Mouse (Mus musculus): ENCODE measurements around the gene 4930404H24Rik.

4930404H24Rik gene

DNA sequence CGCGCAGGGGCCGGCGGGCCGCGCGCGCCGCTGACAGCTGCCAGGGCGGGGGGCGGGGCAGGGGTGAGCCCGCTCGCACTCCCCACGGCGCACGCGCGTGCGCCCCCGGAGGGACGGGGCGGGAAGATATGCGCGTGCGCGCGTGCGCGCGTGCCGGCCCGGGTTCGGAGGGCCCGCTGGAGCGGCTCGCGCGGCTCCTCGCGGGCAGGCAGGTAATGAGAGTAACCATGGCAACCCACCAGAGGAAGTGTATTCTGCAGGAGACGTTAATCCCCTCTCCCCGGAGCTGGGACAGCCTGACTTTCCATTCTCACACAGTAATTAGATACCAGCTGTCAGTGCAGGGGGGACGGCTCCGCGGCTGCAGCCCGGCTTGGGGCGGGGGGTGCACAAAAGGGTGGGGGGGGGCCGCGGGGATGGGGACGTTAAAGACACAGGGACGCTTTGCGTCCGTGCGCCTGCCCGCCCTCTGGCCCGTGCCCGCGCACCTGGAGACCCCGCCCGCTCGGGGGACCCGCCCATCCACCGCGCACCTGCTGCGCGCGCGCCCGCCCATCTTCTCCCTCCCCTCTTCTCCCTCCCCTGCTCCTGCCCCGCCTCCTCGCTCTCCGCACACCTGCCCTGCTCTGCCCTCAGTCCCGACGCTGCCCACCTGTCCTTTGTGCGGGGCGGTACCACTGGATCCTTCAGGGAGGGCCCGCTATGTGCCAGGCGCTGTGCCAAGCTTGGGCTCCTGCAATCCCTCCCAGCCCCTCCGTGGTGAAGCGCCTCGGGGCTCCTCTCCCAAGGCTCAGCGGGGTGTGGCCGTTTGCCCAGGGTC, at the start of gene 4930404H24Rik:
4930404H24Rik (plus strand) TSS at position 218 of the 820 bp plus-strand sequence.
- DNase-seq (ENCODE audit: low spot score), result peak; percentile 78

DNA sequence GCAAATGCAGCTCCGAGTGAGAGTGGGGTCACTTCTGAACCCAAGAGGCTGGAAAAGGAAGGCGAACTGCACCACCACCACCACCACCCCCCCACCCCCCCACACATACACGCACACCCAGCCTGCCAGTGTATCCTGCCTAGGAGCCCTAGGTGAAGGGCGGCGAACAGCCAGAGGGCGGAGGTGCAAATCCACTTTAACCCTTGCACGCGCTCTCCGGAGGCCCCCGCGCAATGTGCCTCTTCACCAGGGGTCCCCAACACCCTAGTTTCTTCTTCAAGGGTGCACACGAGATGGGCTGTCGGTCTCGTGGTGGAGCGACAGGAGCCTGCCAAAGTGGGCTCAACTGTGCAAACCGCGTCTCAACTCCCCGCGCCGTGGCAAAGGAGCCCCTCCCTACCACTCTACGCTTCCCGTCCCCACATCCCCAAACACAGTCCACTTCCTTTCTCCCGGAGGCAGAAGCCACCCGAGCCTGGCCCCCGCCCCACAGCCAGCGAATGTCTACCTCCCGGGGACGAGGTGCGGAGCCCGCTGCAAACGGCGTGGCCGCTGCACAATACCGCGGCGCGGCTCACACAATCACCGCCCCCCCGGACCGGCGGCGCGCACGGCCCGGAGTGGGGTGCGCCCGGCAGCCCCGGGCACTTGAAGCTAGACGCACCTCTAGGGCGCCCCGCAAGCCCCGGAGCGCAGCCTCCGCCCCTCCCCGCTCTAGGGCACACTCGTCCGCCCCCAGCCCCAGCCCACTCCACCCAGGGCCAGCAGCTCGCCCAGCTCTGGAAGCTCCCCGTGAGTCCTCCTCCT, 49.0 kb upstream of the 4930404H24Rik start:
- peak; percentile 71 for DNase-seq (ENCODE audit: low spot score)

- DNase-seq (ENCODE audit: low spot score), result peak; percentile 81
Observed at GRCm38 (mm10) chr2:153444254-153445136, 48.1 kb upstream of the 4930404H24Rik start.

GRCm38 (mm10) chr2:153445137-153446016, 47.2 kb upstream of the 4930404H24Rik start:
- peak; percentile 61 for DNase-seq (ENCODE audit: low spot score)

- no peak for DNase-seq (ENCODE audit: low spot score)
Observed at GRCm38 (mm10) chr2:153446017-153446408, 46.6 kb upstream of the 4930404H24Rik start.

- DNase-seq (ENCODE audit: low spot score), result no peak
Observed at GRCm38 (mm10) chr2:153446476-153446875, 46.1 kb upstream of the 4930404H24Rik start.

DNA sequence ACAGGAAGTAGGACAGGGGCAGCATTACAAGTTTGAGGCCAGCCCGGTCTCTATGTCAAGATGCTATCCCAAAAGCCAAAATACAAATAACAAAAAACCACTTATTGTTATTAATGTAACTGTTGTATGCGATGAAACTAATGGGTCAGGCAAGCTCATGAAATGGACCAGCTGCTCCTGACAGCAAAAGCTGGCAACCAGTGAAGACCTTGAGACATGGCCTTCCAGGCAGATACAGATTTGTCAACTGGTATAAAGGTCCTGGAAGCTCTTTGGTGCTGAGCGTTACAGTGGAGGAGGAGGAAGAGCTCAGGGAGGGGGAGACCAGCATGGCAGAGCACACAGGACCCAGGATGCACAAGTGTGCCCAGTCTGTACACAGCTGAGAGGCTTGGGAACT, 44.9 kb upstream of the 4930404H24Rik start:
- no peak for DNase-seq (ENCODE audit: low spot score)

GRCm38 (mm10) chr2:153448519-153448918, 44.1 kb upstream of the 4930404H24Rik start:
- DNase-seq (ENCODE audit: low spot score), result no peak

DNA sequence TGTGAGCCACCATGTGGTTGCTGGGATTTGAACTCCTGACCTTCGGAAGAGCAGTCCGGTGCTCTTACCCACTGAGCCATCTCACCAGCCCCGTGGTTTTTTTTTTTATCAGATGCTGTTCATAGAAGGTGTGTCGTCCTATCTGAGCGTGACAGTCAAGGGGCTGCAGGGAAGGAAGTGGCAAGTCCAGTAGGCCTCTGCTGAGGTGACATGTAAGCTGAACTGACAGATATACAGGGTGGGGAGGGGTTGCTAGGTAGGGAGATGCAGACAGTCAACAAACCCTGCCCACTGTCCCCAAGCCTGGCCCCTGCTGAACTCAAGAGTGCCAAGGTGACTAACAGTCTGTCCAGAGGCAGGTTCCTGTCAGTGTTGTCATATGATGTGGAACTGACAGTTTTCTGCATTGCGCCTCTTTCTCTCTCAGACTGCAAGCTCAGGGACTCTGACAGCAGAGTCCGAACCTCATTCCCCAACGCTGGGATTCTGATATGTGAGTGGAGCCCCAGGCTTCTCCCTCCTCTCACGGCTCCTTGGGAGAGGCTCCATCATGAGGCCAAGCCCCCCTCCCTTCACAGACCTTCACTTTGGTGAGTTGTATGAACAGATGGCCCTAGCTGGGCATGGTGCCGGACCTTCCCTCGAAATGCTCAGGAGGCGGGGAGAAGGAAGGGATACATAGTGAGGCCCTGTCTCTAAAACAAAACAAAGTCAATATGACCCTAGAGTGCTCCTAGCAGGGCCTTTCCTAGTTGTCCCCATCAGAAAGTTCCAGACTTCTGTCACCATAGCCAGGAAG, 38.4 kb upstream of the 4930404H24Rik start:
- DNase-seq (ENCODE audit: low spot score), result no peak

- no peak for DNase-seq (ENCODE audit: low spot score)
Observed at GRCm38 (mm10) chr2:153454841-153455506, 37.6 kb upstream of the 4930404H24Rik start.

- no peak for DNase-seq (ENCODE audit: low spot score)
Observed at GRCm38 (mm10) chr2:153457467-153457866, 35.1 kb upstream of the 4930404H24Rik start.

DNA sequence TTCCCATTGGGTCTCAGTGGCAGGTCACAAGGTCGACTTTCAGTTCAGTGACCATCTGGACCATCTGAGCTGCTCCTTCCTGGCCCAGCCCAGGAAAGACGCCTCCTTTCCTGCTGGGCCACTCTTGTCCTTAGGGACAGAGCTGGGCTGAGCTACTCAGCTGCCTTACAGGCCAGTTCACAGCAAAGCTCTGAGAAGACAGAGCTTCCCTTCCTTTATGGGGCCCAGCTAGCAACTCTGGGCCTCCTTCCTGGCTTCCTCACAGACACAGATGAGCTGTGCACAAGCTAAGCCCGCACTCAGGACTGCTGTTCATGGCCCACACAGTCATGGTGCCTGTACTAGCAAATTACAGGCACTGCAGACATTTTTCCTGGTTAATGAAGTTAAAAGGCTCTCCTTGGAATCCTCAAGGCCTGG, 34.6 kb upstream of the 4930404H24Rik start:
- no peak for DNase-seq (ENCODE audit: low spot score)

DNA sequence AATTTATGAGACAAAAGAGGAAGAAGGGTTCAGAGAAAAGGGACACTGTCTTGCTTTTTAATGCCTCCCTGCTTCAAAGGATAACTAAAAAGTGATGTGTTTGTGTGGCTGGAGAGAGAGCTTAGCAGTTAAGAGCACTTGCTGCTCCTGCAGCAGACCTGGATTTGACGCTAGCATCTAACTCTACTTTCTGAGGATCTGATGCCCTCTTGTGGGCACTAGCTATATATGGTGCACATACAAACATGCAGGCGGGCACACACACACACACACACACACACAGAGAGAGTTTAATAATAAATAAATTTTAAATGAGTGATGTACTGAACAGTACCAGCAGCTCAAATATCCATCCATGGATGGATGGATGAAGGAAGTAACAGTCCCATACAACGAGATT, 29.3 kb upstream of the 4930404H24Rik start:
- no peak for DNase-seq (ENCODE audit: low spot score)

- no peak for DNase-seq (ENCODE audit: low spot score)
Observed at GRCm38 (mm10) chr2:153467372-153467771, 25.2 kb upstream of the 4930404H24Rik start.

- DNase-seq (ENCODE audit: low spot score), result no peak
Observed at GRCm38 (mm10) chr2:153469317-153469716, 23.3 kb upstream of the 4930404H24Rik start.

DNA sequence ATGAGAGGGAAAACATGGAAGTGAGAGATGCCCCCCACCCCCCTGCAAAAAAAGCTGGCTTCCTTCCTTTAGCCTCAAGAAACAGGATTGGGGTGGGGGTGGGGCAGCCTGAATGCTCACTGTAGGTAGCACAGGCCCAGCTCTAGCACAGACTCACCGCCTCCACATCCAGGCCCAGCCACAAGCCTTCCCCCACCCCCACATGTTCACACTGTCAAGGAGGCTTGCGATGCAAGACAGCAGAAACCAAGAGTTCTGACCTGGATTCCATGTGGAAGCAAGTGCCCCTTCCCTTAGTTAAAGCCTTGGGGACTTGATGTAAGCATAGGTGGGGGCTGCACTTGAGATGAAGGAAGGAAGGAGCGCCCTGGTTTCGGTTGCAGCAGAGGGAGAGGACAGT, 22.8 kb upstream of the 4930404H24Rik start:
- no peak for DNase-seq (ENCODE audit: low spot score)

DNA sequence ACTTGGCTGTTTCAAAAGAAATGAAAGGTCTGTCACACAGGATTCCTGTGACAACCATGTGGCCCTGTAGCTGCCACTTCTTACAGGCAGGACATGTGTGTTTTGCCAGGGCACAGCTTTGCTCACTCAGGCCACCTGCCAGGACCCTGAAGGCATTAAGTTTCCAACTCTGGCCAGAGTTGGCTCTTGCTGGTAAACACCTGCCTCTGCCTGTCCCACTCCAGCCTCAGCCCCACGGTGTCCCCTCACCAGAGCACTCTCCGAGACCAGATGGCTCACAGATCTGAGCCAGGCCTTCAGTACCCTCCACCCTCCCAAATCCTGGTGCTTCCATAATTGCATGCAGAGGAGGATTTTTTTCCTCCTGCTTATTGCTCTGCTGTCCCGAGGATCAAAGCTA, 21.6 kb upstream of the 4930404H24Rik start:
- DNase-seq (ENCODE audit: low spot score), result no peak

DNA sequence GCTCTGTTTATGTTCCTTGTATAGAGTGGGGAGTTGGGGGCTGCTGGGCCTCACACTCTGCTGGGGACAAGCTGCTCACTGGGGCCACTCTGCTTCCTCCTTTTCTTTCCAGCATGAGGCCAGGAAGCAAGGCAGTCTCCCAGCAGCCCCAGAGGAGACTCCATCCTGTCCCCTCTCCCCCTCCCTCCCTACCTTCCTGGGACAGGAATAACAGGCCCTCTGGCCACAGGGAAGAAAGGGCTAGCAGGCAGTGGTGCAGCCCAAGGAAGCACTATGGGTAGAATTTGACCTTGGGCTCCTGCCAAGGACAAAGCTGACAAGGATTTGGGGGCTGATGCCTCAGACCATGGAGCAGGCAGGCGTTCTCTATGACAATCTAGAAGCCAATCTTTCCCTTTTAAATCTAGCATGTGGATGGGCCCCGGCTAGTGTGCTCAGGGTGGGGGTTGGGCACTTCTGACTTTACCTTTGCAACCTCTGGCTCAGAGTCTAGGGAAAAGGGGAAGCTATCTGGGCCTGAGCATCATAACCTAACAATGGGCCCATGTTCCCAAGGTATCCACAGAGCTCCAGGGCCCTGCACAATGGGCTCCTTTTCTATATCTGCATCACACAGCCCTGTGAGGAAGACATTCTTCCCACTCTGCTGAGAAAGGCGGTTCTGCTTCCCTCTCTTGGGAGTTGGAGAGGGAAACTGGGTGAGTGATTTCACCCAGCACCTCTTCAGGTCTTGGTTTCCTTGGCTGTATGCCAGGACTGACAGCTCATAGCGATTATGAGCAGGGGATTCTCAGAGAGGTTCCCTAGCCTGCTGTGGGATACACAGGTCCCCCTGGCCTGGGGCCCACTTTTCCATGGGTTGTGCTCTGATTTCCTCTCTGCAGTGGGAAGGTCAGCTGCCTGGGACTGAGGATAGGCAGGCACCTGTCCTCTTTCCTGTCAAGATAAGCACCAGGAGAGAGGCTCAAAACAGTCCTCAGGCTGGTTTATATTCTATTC, 17.2 kb upstream of the 4930404H24Rik start:
- DNase-seq (ENCODE audit: low spot score), result no peak
